Comparison of ENCODE assay signal across 18 mouse cellular contexts in genomic region chr6:129449743-129450142, GRCm38 (mm10). TPM values are rescaled to one million over a fixed set of nuclear protein-coding genes. Genes with fewer than 3 reads are reported as not detected.
A peak's percentile ranks its signal among the peaks of the same experiment; 100 is the strongest.
DNase-seq lines count a peak whose midpoint lies in the region; ATAC-seq lines count a peak whose summit lies in the region.
"Had no signal": no experiment of that assay in that cellular context is flagged by ENCODE, and none has a peak within 500 bp of the region (broad histone marks: within the 10 kb centered on the region; RNA-seq: fewer than 3 reads in every experiment).

No protein-coding gene starts in this region.

- peak; percentile 38 to 77 for DNase-seq in heart, adult 18-20 months
- DNase-seq in heart, postnatal 4 days = no peak
- DNase-seq in kidney, postnatal 14 days = peak; percentile 11
- DNase-seq in embryo, embryonic 11 days = peak; percentile 16
- peak; percentile 72 for DNase-seq in lung, postnatal 36 days
- no peak for DNase-seq in thymus, adult 18-20 months
- no peak for DNase-seq in left cerebral cortex, postnatal 25 days (ENCODE audit: low spot score in 2 of 2)
- DNase-seq: adrenal gland, postnatal 10 days; cerebellum, postnatal 25 days; forebrain, postnatal 0 days; liver, postnatal 0 days had no signal

- H3K9ac ChIP-seq in kidney, embryonic 14.5 days (ENCODE audit: low read depth, low read length) = no peak overlapping the region
- H3K9ac ChIP-seq: forebrain, postnatal 0 days; liver, postnatal 0 days; midbrain, embryonic 13.5 days had no signal

- 70% methylated on average over 6 of the region's 6 CpGs for WGBS in kidney, embryonic 14.5 days

- no peak overlapping the region for H3K27ac ChIP-seq in kidney, embryonic 14.5 days (ENCODE audit: low read depth, low read length)
- H3K27ac ChIP-seq: midbrain, embryonic 13.5 days had no signal

- no peaks in the 10 kb centered on the region for H3K27me3 ChIP-seq in kidney, embryonic 14.5 days (ENCODE audit: control insufficient read depth, insufficient read depth, low read length)
- H3K27me3 ChIP-seq: midbrain, embryonic 13.5 days had no signal

- H3K4me3 ChIP-seq in kidney, embryonic 14.5 days (ENCODE audit: low read length) = no peak overlapping the region
- H3K4me3 ChIP-seq: midbrain, embryonic 13.5 days had no signal

- H3K4me1 ChIP-seq in kidney, embryonic 14.5 days (ENCODE audit: control insufficient read depth, insufficient read depth, low read length) = no peaks in the 10 kb centered on the region
- H3K4me1 ChIP-seq: midbrain, embryonic 13.5 days had no signal

- intact Hi-C loops in left cerebral cortex, postnatal 25 days (cut with DNase I) = no loop called here

- no peak overlapping the region; the same call in 1 of the 2 replicates for H3K4me2 ChIP-seq in kidney, embryonic 14.5 days (replicated peaks; ENCODE audit: low read depth, low read length)
- H3K4me2 ChIP-seq: midbrain, embryonic 13.5 days had no signal

- no peaks in the 10 kb centered on the region for H3K36me3 ChIP-seq in kidney, embryonic 14.5 days (ENCODE audit: control insufficient read depth, insufficient read depth, low read length)
- H3K36me3 ChIP-seq: midbrain, embryonic 13.5 days had no signal

- H3K9me3 ChIP-seq in kidney, embryonic 14.5 days (ENCODE audit: control insufficient read depth, low read length) = no peaks in the 10 kb centered on the region
- H3K9me3 ChIP-seq: midbrain, embryonic 13.5 days had no signal

- no peak for ATAC-seq in kidney, embryonic 14.5 days (ENCODE audit: low FRiP score, low TSS enrichment)
- ATAC-seq: forebrain, postnatal 0 days; liver, postnatal 0 days; midbrain, embryonic 13.5 days; Patski had no signal

RNA-seq across cellular contexts. Expression of gene Clec1a, which starts 2.1 kb away (rescaled TPM):
- 10 to 100 TPM; 11.1 to 11.4 TPM for total RNA-seq in heart, adult 18-20 months (2021)
- 10 to 100 TPM; 10.6 to 13.2 TPM for total RNA-seq in heart, postnatal 4 days (2021)
- polyA plus RNA-seq in kidney, embryonic 14.5 days (2014; fragmentation: Nextera tagmentation; extraction: Ambion mirVana) = 5.8 and 6.2 TPM in 2 replicates
- under 1 TPM; 0.66 to 0.85 TPM for total RNA-seq in left cerebral cortex, postnatal 25 days (2021)
- polyA plus RNA-seq: Patski had no signal

RNA-seq across cellular contexts. Expression of gene Clec9a, which starts 41.1 kb away (rescaled TPM):
- under 1 TPM in 1 of 2 experiments, not detected in 1; 0.62 TPM for total RNA-seq in heart, adult 18-20 months (2021)
- not detected for total RNA-seq in heart, postnatal 4 days (2021)
- polyA plus RNA-seq in kidney, embryonic 14.5 days (2014; fragmentation: Nextera tagmentation; extraction: Ambion mirVana) = 0.41 and 0.45 TPM in 2 replicates
- not detected for total RNA-seq in left cerebral cortex, postnatal 25 days (2021)
- total RNA-seq: layer of hippocampus, postnatal 10 days had no signal
- polyA plus RNA-seq: forebrain, postnatal 0 days; Patski had no signal

RNA-seq across cellular contexts. Expression of gene Clec1b, which starts 52.6 kb away (rescaled TPM):
- 1 to 10 TPM; 1.0 to 1.2 TPM for total RNA-seq in heart, adult 18-20 months (2021)
- total RNA-seq in heart, postnatal 4 days (2021) = under 1 TPM; 0.60 to 0.65 TPM
- polyA plus RNA-seq in kidney, embryonic 14.5 days (2014; fragmentation: Nextera tagmentation; extraction: Ambion mirVana) = 2.5 and 4.7 TPM in 2 replicates
- not detected for total RNA-seq in left cerebral cortex, postnatal 25 days (2021)
- polyA plus RNA-seq: Patski had no signal

RNA-seq across cellular contexts. Expression of gene Olr1, which starts 57.2 kb away (rescaled TPM):
- total RNA-seq in heart, adult 18-20 months (2021) = not detected
- under 1 TPM; 0.26 to 0.41 TPM for total RNA-seq in heart, postnatal 4 days (2021)
- polyA plus RNA-seq in kidney, embryonic 14.5 days (2014; fragmentation: Nextera tagmentation; extraction: Ambion mirVana) = not detected in 2 replicates
- not detected for total RNA-seq in left cerebral cortex, postnatal 25 days (2021)
- total RNA-seq: layer of hippocampus, postnatal 10 days had no signal
- polyA plus RNA-seq: forebrain, postnatal 0 days; intestine, embryonic 14.5 days; limb, embryonic 11.5 days; midbrain, embryonic 13.5 days; Patski; small intestine, adult 2 months had no signal

Comparison
In these comparisons a context has a peak if more than half of its experiments do, and no peak if none do; other contexts are left out.
1. DNase-seq: peak in heart, adult 18-20 months (2 of 2), kidney, postnatal 14 days (single experiment), embryo, embryonic 11 days (single experiment) and lung, postnatal 36 days (single experiment); none in heart, postnatal 4 days (single experiment), thymus, adult 18-20 months (0 of 2) and left cerebral cortex, postnatal 25 days (0 of 2).
2. RNA of gene Clec1a, which starts 2.1 kb away (total RNA-seq): 10.6 to 13.2 TPM in heart, postnatal 4 days and 11.1 to 11.4 TPM in heart, adult 18-20 months; 0.66 to 0.85 TPM in left cerebral cortex, postnatal 25 days; every median in the first group is over 4 times any median in the second.